Mouse (Mus musculus): ENCODE results near the gene Cit. TPM values are rescaled to one million over a fixed set of nuclear protein-coding genes. Genes with fewer than 3 reads are reported as not detected.

Cit gene
- total RNA-seq, 2 experiments from 2014 or later: 204 to 209 TPM

- no peak for DNase-seq (ENCODE audit: extremely low spot score in 1 of 2, low spot score in 2 of 2)
- intact Hi-C loops (cut with DNase I): loop anchor here (10.0 kb wide), 1 partner anchor 1028 kb away; no protein-coding TSS in a partner anchor
- TF ChIP-seq CTCF (IDR thresholded peaks at IDR 0.05): no peak
These were observed 191.4 kb downstream of the Cit start for GRCm38 (mm10) chr5:116036465-116036864.

GRCm38 (mm10) chr5:116037731-116038130, 192.7 kb downstream of the Cit start:
- no peak for TF ChIP-seq CTCF (IDR thresholded peaks at IDR 0.05)

More at GRCm38 (mm10) chr5:116036465-116036864, 191.4 kb downstream of the Cit start:
- Histone ChIP-seq H3K27ac (no peak overlapping the region), H3K4me3 (no peak overlapping the region)

GRCm38 (mm10) chr5:116039706-116040105, 194.6 kb downstream of the Cit start:
- intact Hi-C loops (cut with DNase I): loop anchor here (10.0 kb wide), 1 partner anchor 1025 kb away; no protein-coding TSS in a partner anchor
- DNase-seq (ENCODE audit: extremely low spot score in 1 of 2, low spot score in 2 of 2): no peak
- Histone ChIP-seq H3K4me3 (no peak overlapping the region), H3K27ac (no peak overlapping the region)
- no peak for TF ChIP-seq CTCF (IDR thresholded peaks at IDR 0.05)

More at GRCm38 (mm10) chr5:116037731-116038130, 192.7 kb downstream of the Cit start:
- no peak for DNase-seq (ENCODE audit: extremely low spot score in 1 of 2, low spot score in 2 of 2)
- Histone ChIP-seq H3K27ac (no peak overlapping the region), H3K4me3 (no peak overlapping the region)
- intact Hi-C loops (cut with DNase I): loop anchor here (10.0 kb wide), 1 partner anchor 1027 kb away; no protein-coding TSS in a partner anchor

- no peak for TF ChIP-seq CTCF (IDR thresholded peaks at IDR 0.05)
- no peak overlapping the region for H3K4me3 ChIP-seq
- intact Hi-C loops (cut with DNase I): no loop called here
- no peak overlapping the region for H3K27ac ChIP-seq
- no peak for DNase-seq (ENCODE audit: extremely low spot score in 1 of 2, low spot score in 2 of 2)
These were observed 197.2 kb downstream of the Cit start for GRCm38 (mm10) chr5:116042241-116042640.

GRCm38 (mm10) chr5:116045581-116045980, 200.5 kb downstream of the Cit start:
- Histone ChIP-seq H3K27ac (no peak overlapping the region), H3K4me3 (no peak overlapping the region)
- intact Hi-C loops (cut with DNase I): no loop called here
- no peak for DNase-seq (ENCODE audit: extremely low spot score in 1 of 2, low spot score in 2 of 2)
- TF ChIP-seq CTCF (IDR thresholded peaks at IDR 0.05): no peak

- intact Hi-C loops (cut with DNase I): no loop called here
- Histone ChIP-seq H3K27ac (no peak overlapping the region), H3K4me3 (no peak overlapping the region)
- DNase-seq (ENCODE audit: extremely low spot score in 1 of 2, low spot score in 2 of 2): no peak
- no peak for TF ChIP-seq CTCF (IDR thresholded peaks at IDR 0.05)
These were observed 201.2 kb downstream of the Cit start for GRCm38 (mm10) chr5:116046246-116046645.

- intact Hi-C loops (cut with DNase I): no loop called here
- no peak for TF ChIP-seq CTCF (IDR thresholded peaks at IDR 0.05)
- no peak for DNase-seq (ENCODE audit: extremely low spot score in 1 of 2, low spot score in 2 of 2)
- Histone ChIP-seq H3K27ac (no peak overlapping the region), H3K4me3 (no peak overlapping the region)
These were observed 203.2 kb downstream of the Cit start for GRCm38 (mm10) chr5:116048321-116048720.

GRCm38 (mm10) chr5:116049821-116050220, 204.7 kb downstream of the Cit start:
- no peak for DNase-seq (ENCODE audit: extremely low spot score in 1 of 2, low spot score in 2 of 2)
- no peak overlapping the region for H3K27ac ChIP-seq
- H3K4me3 ChIP-seq: no peak overlapping the region
- intact Hi-C loops (cut with DNase I): no loop called here
- no peak for TF ChIP-seq CTCF (IDR thresholded peaks at IDR 0.05)

- Histone ChIP-seq H3K27ac (no peak overlapping the region), H3K4me3 (no peak overlapping the region)
- no peak for DNase-seq (ENCODE audit: extremely low spot score in 1 of 2, low spot score in 2 of 2)
- TF ChIP-seq CTCF (IDR thresholded peaks at IDR 0.05): no peak
- intact Hi-C loops (cut with DNase I): no loop called here
These were observed 207.1 kb downstream of the Cit start for GRCm38 (mm10) chr5:116052171-116052570.

- no peak overlapping the region for H3K4me3 ChIP-seq
- intact Hi-C loops (cut with DNase I): no loop called here
- no peak for DNase-seq (ENCODE audit: extremely low spot score in 1 of 2, low spot score in 2 of 2)
- H3K27ac ChIP-seq: no peak overlapping the region
- no peak for TF ChIP-seq CTCF (IDR thresholded peaks at IDR 0.05)
These were observed 207.7 kb downstream of the Cit start for GRCm38 (mm10) chr5:116052826-116053225.

Other genes with a start within 250 kb of the Cit start
- 100 to 1,000 TPM in 1 of 2 experiments, 10 to 100 TPM in 1; 99.5 to 101 TPM for gene Rab35, start 213.4 kb upstream of the Cit start, total RNA-seq (2021)
- gene Bicdl1, start 113.7 kb upstream of the Cit start, total RNA-seq (2021): 100 to 1,000 TPM; 164 to 172 TPM
- gene Prkab1, start 179.2 kb downstream of the Cit start, total RNA-seq (2021): 10 to 100 TPM; 24.1 to 29.5 TPM
- not detected for gene Tmem233, start 238.0 kb downstream of the Cit start, total RNA-seq (2021)